In the genomic region with DNA sequence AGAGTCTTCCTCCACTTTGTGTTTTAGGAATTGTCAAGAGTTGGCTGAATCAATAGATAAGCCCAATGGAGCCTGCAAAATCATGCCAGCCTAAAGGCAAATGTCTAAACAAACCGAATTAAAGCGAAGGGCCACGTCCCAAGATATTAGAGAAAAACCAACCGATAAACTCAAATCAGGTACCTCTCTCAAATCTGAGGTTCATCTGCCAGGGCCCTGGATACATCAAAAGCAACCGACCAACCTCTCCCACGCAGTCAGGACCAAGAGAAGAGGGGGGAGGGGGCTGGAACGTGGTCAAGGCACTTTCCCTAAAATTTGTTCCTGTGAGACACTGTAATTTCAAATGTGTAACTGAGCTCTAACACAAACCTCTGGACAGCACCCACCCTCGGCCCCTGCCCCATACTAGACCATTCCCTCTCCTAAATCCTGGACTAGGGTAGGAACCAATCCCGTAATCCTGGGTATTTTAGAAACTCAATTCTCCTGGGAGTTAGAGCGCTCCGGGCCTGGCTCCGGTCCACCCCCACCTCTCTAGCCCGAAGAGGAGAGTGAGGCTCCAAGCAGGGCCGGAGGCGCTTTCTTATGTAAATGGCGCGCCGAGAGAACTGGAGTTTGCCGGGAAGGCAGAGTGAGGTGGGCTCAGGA, we compare ENCODE assay signal across 8 mouse cellular contexts. TPM values are rescaled to one million over a fixed set of nuclear protein-coding genes. Genes with fewer than 3 reads are reported as not detected.
DNase-seq lines count a peak whose midpoint lies in the region; ATAC-seq lines count a peak whose summit lies in the region.

No protein-coding gene starts in this region.

- H3K9ac ChIP-seq in kidney, embryonic 16.5 days (replicated peaks; ENCODE audit: low read length), result peak overlapping the region; percentile 75
- H3K9ac ChIP-seq in forebrain, embryonic 11.5 days (ENCODE audit: low read length), result peak overlapping the region; percentile 43
- no peak overlapping the region for H3K9ac ChIP-seq in midbrain, embryonic 16.5 days (ENCODE audit: low read depth, low read length)

- peak overlapping the region; percentile 96 for H3K4me2 ChIP-seq in kidney, embryonic 16.5 days (replicated peaks; ENCODE audit: low read depth, low read length)
- H3K4me2 ChIP-seq in forebrain, embryonic 11.5 days (ENCODE audit: low read depth, low read length, severe bottlenecking), result peak overlapping the region; percentile 93
- peak overlapping the region; percentile 97 for H3K4me2 ChIP-seq in midbrain, embryonic 16.5 days (ENCODE audit: low read length)

- 0 out of 2 replicates have a peak, but pooled peaks have one; percentile 7 for ATAC-seq in kidney, embryonic 16.5 days (ENCODE audit: low FRiP score, low TSS enrichment)
- ATAC-seq in forebrain, embryonic 11.5 days (replicated peaks; ENCODE audit: low FRiP score), result peak; percentile 45
- ATAC-seq in midbrain, embryonic 16.5 days, result 0 out of 2 replicates have a peak, but pooled peaks have one; percentile 7

- WGBS in kidney, embryonic 16.5 days, result under 1% methylated on average over 19 of the region's 19 CpGs
- WGBS in forebrain, embryonic 11.5 days, result under 1% methylated on average over 19 of the region's 19 CpGs
- WGBS in midbrain, embryonic 16.5 days, result 1% methylated on average over 19 of the region's 19 CpGs

- H3K4me1 ChIP-seq in kidney, embryonic 16.5 days (ENCODE audit: insufficient read depth, low read length), result peaks cover 8% of the 10 kb centered on the region; the same call in 1 of the 2 replicates
- H3K4me1 ChIP-seq in forebrain, embryonic 11.5 days (replicated peaks; ENCODE audit: control insufficient read depth, insufficient read depth, low read length), result peaks cover 6% of the 10 kb centered on the region; the same call in 1 of the 2 replicates
- peaks cover 15% of the 10 kb centered on the region for H3K4me1 ChIP-seq in midbrain, embryonic 16.5 days (ENCODE audit: control insufficient read depth, insufficient read depth, low read length)

- no peaks in the 10 kb centered on the region for H3K9me3 ChIP-seq in kidney, embryonic 16.5 days (ENCODE audit: low read length)
- H3K9me3 ChIP-seq in forebrain, embryonic 11.5 days (ENCODE audit: control insufficient read depth, low read length), result no peaks in the 10 kb centered on the region
- no peaks in the 10 kb centered on the region for H3K9me3 ChIP-seq in midbrain, embryonic 16.5 days (replicated peaks; ENCODE audit: control insufficient read depth, low read length, poor library complexity, severe bottlenecking)

- peak overlapping the region; percentile 77 for H3K27ac ChIP-seq in kidney, embryonic 16.5 days (ENCODE audit: low read length)
- H3K27ac ChIP-seq in forebrain, embryonic 11.5 days (ENCODE audit: low read depth, low read length), result peak overlapping the region; percentile 58
- no peak overlapping the region for H3K27ac ChIP-seq in midbrain, embryonic 16.5 days (ENCODE audit: low read length)

- H3K27me3 ChIP-seq in kidney, embryonic 16.5 days (ENCODE audit: insufficient read depth, low read length), result peaks cover 10% of the 10 kb centered on the region
- H3K27me3 ChIP-seq in forebrain, embryonic 11.5 days (ENCODE audit: control insufficient read depth, insufficient read depth, low read length), result no peaks in the 10 kb centered on the region
- peaks cover 7% of the 10 kb centered on the region; the same call in 1 of the 2 replicates for H3K27me3 ChIP-seq in midbrain, embryonic 16.5 days (ENCODE audit: control insufficient read depth, insufficient read depth, low read depth, low read length)

- no peaks in the 10 kb centered on the region for H3K36me3 ChIP-seq in kidney, embryonic 16.5 days (ENCODE audit: insufficient read depth, low read length)
- H3K36me3 ChIP-seq in forebrain, embryonic 11.5 days (ENCODE audit: control insufficient read depth, insufficient read depth, low read length), result no peaks in the 10 kb centered on the region
- H3K36me3 ChIP-seq in midbrain, embryonic 16.5 days (ENCODE audit: control insufficient read depth, insufficient read depth, low read length), result no peaks in the 10 kb centered on the region

- no peak for DNase-seq in kidney, adult 9 months
- DNase-seq in MN1 (ENCODE audit: low spot score), result peak; percentile 61
- peak; percentile 77 for DNase-seq in forebrain, embryonic 11.5 days (ENCODE audit: low spot score)
- DNase-seq in kidney, postnatal 10 days, result peak; percentile 36
- DNase-seq in frontal cortex, postnatal 10 days (ENCODE audit: low spot score in 2 of 2), result no peak
- no peak for DNase-seq in cerebellum, adult 9-11 months

- H3K4me3 ChIP-seq in kidney, embryonic 16.5 days (ENCODE audit: low read length), result peak overlapping the region; percentile 65
- H3K4me3 ChIP-seq in forebrain, embryonic 11.5 days (ENCODE audit: low read depth, low read length), result peak overlapping the region; percentile 59
- peak overlapping the region; percentile 44 for H3K4me3 ChIP-seq in midbrain, embryonic 16.5 days (ENCODE audit: low read depth, low read length)

RNA-seq across cellular contexts. Expression of a gene that starts 1.7 kb away (rescaled TPM):
- 16.2 and 16.3 TPM in 2 replicates for polyA plus RNA-seq in kidney, embryonic 16.5 days (2015; fragmentation: Nextera tagmentation; extraction: Ambion mirVana)
- polyA plus RNA-seq in forebrain, embryonic 11.5 days (2014; fragmentation: Nextera tagmentation; extraction: Ambion mirVana), result 21.7 and 23.1 TPM in 2 replicates
- polyA plus RNA-seq in midbrain, embryonic 16.5 days (2015; fragmentation: Nextera tagmentation; extraction: Ambion mirVana), result 1.3 and 1.7 TPM in 2 replicates

Comparison
In these comparisons a context has a peak if more than half of its experiments do, and no peak if none do; other contexts are left out.
1. DNase-seq: peak in MN1 (single experiment), forebrain, embryonic 11.5 days (single experiment) and kidney, postnatal 10 days (single experiment); none in kidney, adult 9 months (single experiment), frontal cortex, postnatal 10 days (0 of 2) and cerebellum, adult 9-11 months (single experiment).
2. Peak in every context shown above with its lines, with median percentiles within 50 percentile points of each other: ATAC-seq, H3K4me2 ChIP-seq and H3K4me3 ChIP-seq.